Mouse (Mus musculus) midbrain, postnatal 0 days (tissue): Measurements from ENCODE around the gene Acvrl1. TPM values are rescaled to one million over a fixed set of nuclear protein-coding genes. Genes with fewer than 3 reads are reported as not detected.
A peak's percentile ranks its signal among the peaks of the same experiment; 100 is the strongest.

Experiments used
- ATAC-seq: fragments of 200-750 bp; cut with Nextera tagmentation; 2 replicates; pipeline ENCODE4 v1.8.0; 2017; ENCODE audit warnings: moderate number of reproducible peaks, mild to moderate bottlenecking, moderate TSS enrichment, moderate library complexity; ENCODE audit not compliant: low FRiP score
- DNase-seq: peaks from one replicate; pipeline ENCODE4 v3.0.0-alpha.2; 2015; ENCODE audit warnings: low spot score
- H3K27ac ChIP-seq: fragments of 300-500 bp; sonication (generic); 2 replicates; pipeline ENCODE4 v1.5.1; 2014; ENCODE audit warnings: low read depth, mild to moderate bottlenecking, low read length, mixed read lengths
- H3K27me3 ChIP-seq: fragments of 300-500 bp; sonication (generic); 2 replicates; pipeline ENCODE4 v1.6.1; 2014; ENCODE audit warnings: low read length, control low read depth, mixed read lengths; ENCODE audit not compliant: insufficient read depth
- H3K36me3 ChIP-seq: fragments of 300-500 bp; sonication (generic); 2 replicates; pipeline ENCODE4 v1.6.1; 2014; ENCODE audit warnings: low read length, control low read depth, mixed read lengths; ENCODE audit not compliant: insufficient read depth
- H3K4me1 ChIP-seq: fragments of 300-500 bp; sonication (generic); 2 replicates; pipeline ENCODE4 v1.6.1; 2014; ENCODE audit warnings: mild to moderate bottlenecking, control low read depth, antibody characterized with exemption, low read length, mixed read lengths; ENCODE audit not compliant: insufficient read depth
- H3K4me2 ChIP-seq: fragments of 300-500 bp; sonication (generic); 2 replicates; pipeline ENCODE4 v1.6.1; 2014; ENCODE audit warnings: low read depth, mild to moderate bottlenecking, low read length, mixed read lengths; ENCODE audit not compliant: poor library complexity, severe bottlenecking
- H3K4me3 ChIP-seq: fragments of 300-500 bp; sonication (generic); 2 replicates; pipeline ENCODE4 v1.5.1; 2014; ENCODE audit warnings: low read depth, mild to moderate bottlenecking, low read length, moderate library complexity
- H3K9ac ChIP-seq: fragments of 300-500 bp; sonication (generic); replicated peaks from 2 replicates; pipeline ENCODE4 v1.6.1; 2014; ENCODE audit warnings: mild to moderate bottlenecking, low read length, moderate library complexity, mixed read lengths; ENCODE audit not compliant: poor library complexity, severe bottlenecking
- H3K9me3 ChIP-seq: fragments of 300-500 bp; sonication (generic); 2 replicates; pipeline ENCODE4 v1.6.1; 2016; ENCODE audit warnings: low read length, control low read depth
- CTCF ChIP-seq: IDR thresholded peaks from 2 replicates; pipeline ENCODE4 v1.5.1; 2016; ENCODE audit warnings: antibody characterized with exemption, mild to moderate bottlenecking
- WGBS: fragments of 180-500 bp; shearing (Covaris S2); extraction: QIAGEN DNeasy Blood & Tissue Kit; methylation state at CpG from one replicate; pipeline ENCODE4 v1.1.7; 2014; 5-methylcytosine and 5-hydroxymethylcytosine counted together
- polyA plus RNA-seq: library from polyadenylated mRNA; unstranded; fragments of >200 nt; fragmentation: Nextera tagmentation; extraction: Ambion mirVana; gene quantifications from 2 replicates; pipeline ENCODE4 v1.2.1, GENCODE M21; 2015
- total RNA-seq: library from RNA; depleted of rRNA; stranded (reverse); fragments of >200 nt; gene quantifications from 2 replicates; pipeline ENCODE4 v1.2.3, GENCODE M21; 2014

Gene Acvrl1
- total and polyA plus RNA-seq, 2 experiments from 2014 or later = 6.1 to 8.4 TPM

- 70% methylated on average over 9 of the region's 9 CpGs for WGBS
- H3K27ac ChIP-seq = no peak overlapping the region
- no peaks in the 10 kb centered on the region for H3K36me3 ChIP-seq
- DNase-seq (no peak), ATAC-seq (no peak)
- no peaks in the 10 kb centered on the region for H3K9me3 ChIP-seq
- H3K9ac ChIP-seq = no peak overlapping the region
- no peak overlapping the region for H3K4me2 ChIP-seq
- H3K4me3 ChIP-seq = no peak overlapping the region
- no peak for TF ChIP-seq CTCF
- no peaks in the 10 kb centered on the region for H3K27me3 ChIP-seq
- H3K4me1 ChIP-seq = peaks cover 2% of the 10 kb centered on the region; the same call in 1 of the 2 replicates
Measured at GRCm38 (mm10) chr15:101086451-101086850, 41.9 kb upstream of the Acvrl1 start.

- H3K4me2 ChIP-seq = no peak overlapping the region
- no peak for TF ChIP-seq CTCF
- 63% methylated on average over 3 of the region's 3 CpGs for WGBS
- H3K27ac ChIP-seq = no peak overlapping the region
- no peak overlapping the region for H3K9ac ChIP-seq
- DNase-seq (peak; percentile 58), ATAC-seq (no peak)
- no peak overlapping the region for H3K4me3 ChIP-seq
- no peaks in the 10 kb centered on the region for H3K27me3 ChIP-seq
- H3K4me1 ChIP-seq = peaks cover 2% of the 10 kb centered on the region; the same call in 1 of the 2 replicates
- no peaks in the 10 kb centered on the region for H3K36me3 ChIP-seq
- no peaks in the 10 kb centered on the region for H3K9me3 ChIP-seq
Measured at GRCm38 (mm10) chr15:101086956-101087355, 41.4 kb upstream of the Acvrl1 start.

DNA sequence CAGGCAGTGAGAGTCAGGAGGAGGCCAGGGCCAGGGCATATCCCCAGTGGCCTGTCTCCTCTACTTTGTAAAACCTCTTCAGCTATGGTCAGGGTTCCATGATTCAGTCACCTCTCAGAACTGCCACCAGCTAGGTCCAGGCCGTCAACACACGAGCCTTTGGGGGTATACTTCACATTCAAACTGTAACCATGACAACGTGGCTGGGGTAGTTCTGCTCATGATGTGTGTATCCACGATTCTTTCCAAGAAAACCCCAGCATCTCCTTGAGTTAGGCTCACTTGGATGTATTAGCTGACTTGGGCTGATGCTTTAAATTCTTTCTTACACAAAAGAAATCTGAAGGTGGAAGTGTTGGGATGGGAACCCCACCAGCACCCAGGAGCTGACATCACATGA is 40.0 kb upstream of the Acvrl1 start:
- ATAC-seq = no peak
- 0 out of 2 replicates have a peak overlapping the region, but pooled peaks have one; percentile 32 for H3K27ac ChIP-seq
- H3K4me3 ChIP-seq = no peak overlapping the region
- no peak overlapping the region for H3K4me2 ChIP-seq
- TF ChIP-seq CTCF = no peak
- no peaks in the 10 kb centered on the region for H3K27me3 ChIP-seq
- H3K36me3 ChIP-seq = no peaks in the 10 kb centered on the region
- 23% methylated on average over 4 of the region's 4 CpGs for WGBS
- DNase-seq = peak; percentile 58
- H3K4me1 ChIP-seq = peaks cover 5% of the 10 kb centered on the region; the same call in 1 of the 2 replicates
- no peak overlapping the region for H3K9ac ChIP-seq
- H3K9me3 ChIP-seq = no peaks in the 10 kb centered on the region

GRCm38 (mm10) chr15:101091551-101091950 is 36.8 kb upstream of the Acvrl1 start:
- Histone ChIP-seq H3K4me3 (no peak overlapping the region), H3K27ac (no peak overlapping the region), H3K4me1 (peaks cover 5% of the 10 kb centered on the region; the same call in 1 of the 2 replicates), H3K36me3 (no peaks in the 10 kb centered on the region), H3K27me3 (no peaks in the 10 kb centered on the region), H3K9me3 (no peaks in the 10 kb centered on the region), H3K4me2 (no peak overlapping the region), H3K9ac (no peak overlapping the region)
- ATAC-seq = no peak
- no peak for DNase-seq
- TF ChIP-seq CTCF = no peak
- WGBS = 96% methylated on average over 8 of the region's 8 CpGs

- DNase-seq (no peak), ATAC-seq (no peak)
- Histone ChIP-seq H3K9me3 (no peaks in the 10 kb centered on the region), H3K36me3 (no peaks in the 10 kb centered on the region), H3K27ac (no peak overlapping the region), H3K4me1 (peaks cover 5% of the 10 kb centered on the region; the same call in 1 of the 2 replicates), H3K4me3 (no peak overlapping the region), H3K9ac (no peak overlapping the region), H3K4me2 (no peak overlapping the region), H3K27me3 (no peaks in the 10 kb centered on the region)
- TF ChIP-seq CTCF = no peak
- WGBS = 33% methylated on average over 14 of the region's 14 CpGs
Measured at GRCm38 (mm10) chr15:101092121-101092828, 36.0 kb upstream of the Acvrl1 start.
